Mouse (Mus musculus) frontal cortex, adult 2 months (tissue): ENCODE data around the gene Krt4. TPM values are rescaled to one million over a fixed set of nuclear protein-coding genes. Genes with fewer than 3 reads are reported as not detected.

ENCODE experiments used
- DNase-seq, 2 experiments: peaks; one replicate each; pipeline ENCODE4 v3.0.0; 2022; ENCODE audit warnings: low spot score in 1 of 2; ENCODE audit errors: extremely low spot score in 1 of 2
- polyA plus RNA-seq: library from polyadenylated mRNA; depleted of rRNA; stranded (reverse); fragments of >200 nt; gene quantifications from 2 replicates; pipeline ENCODE4 v1.2.3, GENCODE M21; 2012; rRNA removed

Gene Krt4
- not detected in 2 replicates for polyA plus RNA-seq

DNA sequence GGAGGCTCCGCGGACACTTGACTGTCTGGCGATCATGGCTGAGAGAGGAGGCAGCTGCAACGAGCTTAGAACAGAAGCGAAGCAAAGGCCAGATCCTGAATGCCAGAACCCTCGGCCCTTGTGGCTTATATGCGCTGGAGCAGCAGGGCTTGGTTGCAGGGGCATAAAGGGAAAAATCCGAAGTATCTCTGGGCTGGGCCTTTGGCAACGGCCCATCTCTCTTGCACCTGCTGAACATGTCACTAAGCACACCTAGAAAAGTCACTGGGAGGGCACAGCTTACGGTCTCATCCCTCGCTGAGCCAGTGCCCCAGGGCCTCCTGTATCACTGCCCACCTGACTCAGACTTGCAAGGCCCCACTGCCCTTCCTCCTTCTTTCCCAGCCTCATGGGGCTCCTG lies at the start of gene Krt4:
TSS of gene Krt4 (minus strand) at position 101 of the 400 bp plus-strand sequence.
- DNase-seq, result no peak

- DNase-seq, result peak; percentile 90 to 100
Measured at GRCm38 (mm10) chr15:101973414-101974077, 49.0 kb upstream of the Krt4 start.

DNA sequence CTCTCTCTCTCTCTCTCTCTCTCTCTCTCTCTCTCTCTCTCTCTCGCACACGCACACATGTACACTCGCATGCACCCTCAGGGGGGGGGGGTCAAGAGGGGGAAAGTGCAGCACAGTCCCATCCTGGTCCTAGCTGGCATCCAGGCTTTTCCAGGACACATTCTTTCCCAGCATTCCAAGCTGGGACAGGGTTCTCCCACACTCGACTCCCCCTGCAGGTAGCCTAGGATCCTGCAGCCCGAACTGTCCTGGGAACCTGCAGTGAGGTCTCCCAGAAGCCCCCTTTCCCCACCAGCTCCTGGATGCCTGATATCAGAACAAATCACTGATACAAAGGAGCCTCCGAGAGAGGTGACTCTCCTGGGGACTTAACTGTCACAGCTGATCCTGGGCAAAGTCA lies 46.0 kb upstream of the Krt4 start:
- peak in 1 of 2 experiments; percentile 49 for DNase-seq

- DNase-seq, result no peak
Measured at GRCm38 (mm10) chr15:101966808-101967207, 42.3 kb upstream of the Krt4 start.

- no peak for DNase-seq
Measured at GRCm38 (mm10) chr15:101958891-101959290, 34.4 kb upstream of the Krt4 start.

- no peak for DNase-seq
Measured at GRCm38 (mm10) chr15:101954187-101954586, 29.7 kb upstream of the Krt4 start, which contains the start of gene Krt78. Krt78 (minus strand) TSS chr15:101954287.

- DNase-seq, result no peak
Measured at GRCm38 (mm10) chr15:101952733-101953474, 28.4 kb upstream of the Krt4 start.

DNA sequence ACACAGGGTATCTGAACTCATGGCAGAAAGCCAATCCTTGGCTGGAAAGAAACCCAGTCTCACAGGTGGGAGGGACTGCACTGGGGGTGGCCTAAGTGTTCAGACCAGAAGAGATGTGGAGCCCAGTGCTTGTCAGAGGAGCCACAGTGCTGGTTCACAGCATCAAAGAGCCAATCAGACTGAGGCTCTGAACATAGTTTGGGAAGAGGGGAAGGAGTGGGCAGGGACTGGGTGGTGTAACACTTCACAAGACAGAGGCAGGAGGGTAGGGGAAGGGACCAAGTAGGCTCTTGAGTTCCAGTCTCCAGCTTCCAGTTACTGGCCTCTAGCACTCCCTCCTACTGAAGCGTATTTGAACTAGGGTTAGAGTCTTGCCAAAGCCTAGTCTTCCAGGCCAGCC lies 20.9 kb upstream of the Krt4 start:
- DNase-seq, result no peak

- peak in 1 of 2 experiments; percentile 13 for DNase-seq
Measured at GRCm38 (mm10) chr15:101941948-101942347, 17.4 kb upstream of the Krt4 start.

DNA sequence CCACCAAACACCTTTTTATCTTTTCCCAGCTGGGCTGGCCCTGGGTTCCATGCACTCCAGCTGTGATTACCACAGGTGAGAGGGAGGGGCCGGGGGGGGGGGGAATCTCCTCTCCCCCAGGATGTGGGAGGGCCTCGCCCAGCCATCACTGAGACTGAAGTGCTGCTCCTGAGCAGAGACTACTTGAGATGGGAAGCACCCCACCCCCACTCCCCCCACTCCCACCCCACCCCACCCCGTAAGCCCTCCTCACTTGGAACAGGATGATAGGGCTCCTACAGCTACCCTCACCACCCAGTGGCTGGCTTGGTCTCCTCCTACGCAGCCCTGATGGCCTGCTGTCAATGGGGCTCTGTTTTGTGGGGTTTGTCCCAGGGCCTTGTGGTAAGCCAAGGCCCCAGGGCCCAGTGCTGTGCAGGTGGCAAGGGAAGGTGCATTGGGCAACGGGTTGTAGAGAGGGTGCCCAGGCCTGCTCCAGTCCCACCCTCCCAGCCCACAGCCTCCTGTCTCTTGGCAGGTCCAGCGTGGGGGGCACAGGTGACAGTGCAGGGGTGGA lies 15.8 kb upstream of the Krt4 start, which contains the start of gene Krt79:
TSS of gene Krt79 (minus strand) at position 51 of the 556 bp plus-strand sequence.
- no peak for DNase-seq

- no peak for DNase-seq
Measured at GRCm38 (mm10) chr15:101938600-101939308, 14.2 kb upstream of the Krt4 start.

GRCm38 (mm10) chr15:101933024-101933423 lies 8.5 kb upstream of the Krt4 start:
- DNase-seq, result no peak

DNA sequence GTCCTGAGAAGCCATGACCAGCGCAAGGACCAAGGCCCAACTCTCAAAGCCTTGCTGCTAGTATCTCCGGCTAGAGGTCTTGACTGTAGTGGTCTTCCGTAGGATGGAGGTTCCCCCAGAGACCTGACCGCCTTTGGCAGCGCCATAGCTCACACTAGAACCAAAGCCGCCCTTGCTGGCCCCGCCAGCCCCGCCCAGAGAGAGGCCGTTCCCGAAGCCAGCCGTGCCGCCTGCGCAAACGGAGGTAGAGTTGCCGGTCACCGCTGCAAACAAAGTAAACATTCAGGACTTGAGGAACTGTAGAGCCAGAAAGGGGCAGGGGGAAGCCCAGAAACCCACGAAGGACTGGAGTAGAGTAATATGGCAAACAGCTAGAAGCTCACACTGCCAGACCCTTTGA lies 5.1 kb upstream of the Krt4 start:
- no peak for DNase-seq

DNA sequence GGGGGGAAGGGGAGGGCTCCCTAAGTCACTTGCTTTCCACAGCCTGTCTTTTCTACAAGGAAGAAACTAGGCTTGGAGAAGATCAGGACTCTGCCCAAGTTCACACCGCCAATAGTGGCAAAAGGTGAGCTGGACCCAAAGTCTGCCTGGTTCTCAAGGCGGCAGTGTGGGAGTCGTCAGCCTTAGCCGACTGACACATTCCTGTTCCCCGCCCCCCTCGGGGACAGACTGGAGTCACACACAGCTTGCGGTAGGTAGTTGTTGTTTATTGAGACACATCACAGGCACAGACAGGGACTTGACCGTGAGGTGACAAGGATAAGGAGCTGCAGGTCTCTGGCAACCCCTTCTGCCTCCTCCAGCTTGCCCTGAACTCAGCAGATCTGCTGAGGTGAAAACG lies 4.6 kb upstream of the Krt4 start:
- no peak for DNase-seq

- no peak for DNase-seq
Measured at GRCm38 (mm10) chr15:101927340-101928080, 3.0 kb upstream of the Krt4 start.

- no peak for DNase-seq
Measured at GRCm38 (mm10) chr15:101925041-101925440, 506 bp upstream of the Krt4 start.

DNA sequence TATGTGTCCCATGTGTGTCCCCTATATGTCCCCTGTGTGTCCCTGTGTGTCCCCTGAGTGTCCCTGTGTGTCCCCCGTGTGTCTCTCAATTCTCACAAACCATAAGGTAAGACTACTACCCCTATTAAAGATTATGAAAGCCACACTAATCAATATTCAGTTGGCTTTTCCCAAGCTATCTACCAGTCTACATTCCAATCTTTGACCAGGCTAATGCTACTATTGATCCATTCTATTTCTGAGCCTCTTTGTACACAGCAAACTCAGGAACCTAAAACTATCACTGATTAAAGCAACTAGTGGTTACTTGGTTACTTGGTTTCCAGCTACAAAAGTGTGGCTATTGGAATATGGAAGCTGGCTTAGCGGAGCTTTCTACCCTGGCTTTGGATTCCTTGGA lies 2.2 kb downstream of the Krt4 start:
- no peak for DNase-seq

DNA sequence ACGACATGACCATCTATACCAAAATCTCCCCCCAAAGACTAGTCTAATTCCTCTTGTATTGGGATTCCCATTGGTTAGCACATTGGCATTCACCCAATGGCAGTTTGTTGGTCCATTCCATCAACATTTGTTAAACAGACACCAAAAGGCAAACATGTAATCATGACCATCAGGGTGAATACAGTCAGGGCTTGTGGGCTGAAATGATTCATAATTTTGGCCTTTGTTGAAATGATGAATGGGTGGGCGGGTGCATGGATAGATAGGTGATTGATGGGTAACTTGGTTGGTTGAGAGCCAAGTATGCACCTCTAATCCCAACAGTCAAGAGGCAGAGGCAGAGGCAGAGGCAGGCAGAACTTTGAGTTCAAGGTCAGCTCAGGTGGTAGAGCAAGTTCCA lies 8.5 kb downstream of the Krt4 start:
- DNase-seq, result no peak

DNA sequence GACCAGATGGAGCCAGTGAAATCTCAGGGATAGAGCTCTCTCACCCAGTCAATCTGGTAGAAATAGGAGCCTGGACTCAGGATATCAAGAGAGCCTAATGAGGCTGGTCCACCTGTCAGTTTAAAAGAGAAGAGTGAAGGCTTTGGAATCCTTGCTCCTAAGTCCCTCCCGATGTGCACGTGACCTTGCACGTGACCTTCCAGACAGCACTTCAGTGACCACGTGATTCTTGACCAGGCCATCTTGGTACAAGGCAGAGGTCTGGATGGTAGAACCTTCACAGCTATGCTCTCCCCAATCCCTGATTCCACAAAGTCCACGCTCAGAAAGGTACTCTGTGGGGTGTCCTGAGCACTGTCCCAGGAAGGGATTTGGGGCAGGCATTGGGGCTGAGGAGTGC lies 19.7 kb downstream of the Krt4 start:
- DNase-seq, result no peak
